Mouse (Mus musculus): Measurements from ENCODE around the gene Syngr3. TPM values are rescaled to one million over a fixed set of nuclear protein-coding genes. Genes with fewer than 3 reads are reported as not detected.
"Not testable (repeated sequence)": the region's sequence is repeated elsewhere in the genome, so short reads cannot be mapped to it uniquely, and the experiment has no call there.

Gene Syngr3
- polyA plus RNA-seq, 1 experiment from 2014 or later, result 0.07 TPM

GRCm38 (mm10) chr17:24728184-24728583 lies 38.4 kb upstream of the Syngr3 start:
- Histone ChIP-seq H3K9me3 (replicated peaks) (no peaks in the 10 kb centered on the region), H3K4me3 (replicated peaks) (no peak overlapping the region), H3K4me1 (replicated peaks) (peaks cover 16% of the 10 kb centered on the region), H3K4me2 (no peak overlapping the region), H3K36me3 (replicated peaks) (no peaks in the 10 kb centered on the region), H3K27ac (replicated peaks) (no peak overlapping the region), H3K27me3 (peaks cover 13% of the 10 kb centered on the region; the same call in 1 of the 2 replicates), H3K9ac (no peak overlapping the region)
- no peak for ATAC-seq (ENCODE audit: insufficient read depth)
- WGBS (ENCODE audit: insufficient replicate concordance), result 69% methylated on average over 17 of the region's 17 CpGs

GRCm38 (mm10) chr17:24727618-24728017 lies 37.9 kb upstream of the Syngr3 start, which contains the start of gene Rpl3l:
Rpl3l (plus strand) TSS chr17:24727820.
- no peak for ATAC-seq (ENCODE audit: insufficient read depth)
- Histone ChIP-seq H3K9ac (no peak within 1 kb of the TSS), H3K36me3 (replicated peaks) (peaks cover 1% of the 10 kb centered on the region), H3K9me3 (replicated peaks) (no peaks in the 10 kb centered on the region), H3K4me1 (replicated peaks) (peaks cover 22% of the 10 kb centered on the region), H3K27ac (replicated peaks) (no peak within 1 kb of the TSS), H3K27me3 (peaks cover 13% of the 10 kb centered on the region; the same call in 1 of the 2 replicates), H3K4me3 (replicated peaks) (no peak within 1 kb of the TSS), H3K4me2 (no peak within 1 kb of the TSS)
- WGBS (ENCODE audit: insufficient replicate concordance), result 65% methylated on average over 2 of the region's 2 CpGs

- no peak overlapping the region for H3K9ac ChIP-seq
- H3K36me3 ChIP-seq (replicated peaks), result peaks cover 17% of the 10 kb centered on the region
- H3K4me2 ChIP-seq, result no peak overlapping the region
- H3K4me1 ChIP-seq (replicated peaks), result peaks cover 38% of the 10 kb centered on the region
- no peak for ATAC-seq (ENCODE audit: insufficient read depth)
- no peak overlapping the region for H3K27ac ChIP-seq (replicated peaks)
- no peak overlapping the region for H3K4me3 ChIP-seq (replicated peaks)
- H3K27me3 ChIP-seq, result peaks cover 12% of the 10 kb centered on the region; the same call in 1 of the 2 replicates
- H3K9me3 ChIP-seq (replicated peaks), result no peaks in the 10 kb centered on the region
- 55% methylated on average over 3 of the region's 3 CpGs for WGBS (ENCODE audit: insufficient replicate concordance)
Observed at GRCm38 (mm10) chr17:24725637-24726390, 36.1 kb upstream of the Syngr3 start.

DNA sequence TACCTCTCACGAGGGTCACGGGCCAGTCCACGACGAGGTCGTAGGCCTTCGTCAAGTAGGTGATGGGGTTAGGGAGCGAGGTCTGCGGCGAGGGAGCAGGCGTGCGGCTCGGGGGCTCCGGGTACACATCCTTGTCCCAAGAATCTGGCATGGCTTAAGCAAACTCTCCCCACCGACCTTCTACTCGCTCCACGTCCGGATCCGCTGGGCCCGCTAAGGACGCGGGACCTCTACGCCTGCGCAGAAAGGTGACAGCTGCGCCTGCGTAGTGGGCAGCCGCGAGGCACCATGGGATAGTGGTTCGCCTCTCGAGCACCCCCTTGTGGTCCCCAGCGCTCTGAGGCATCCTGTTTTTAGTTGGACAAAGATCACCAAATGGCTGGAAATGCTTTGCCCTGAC lies 34.4 kb upstream of the Syngr3 start, which contains the start of gene Ndufb10:
Gene Ndufb10 (minus strand): TSS at position 295 of the 400 bp plus-strand sequence.
- H3K4me2 ChIP-seq, result peak within 1 kb of the TSS; percentile 89
- H3K27ac ChIP-seq (replicated peaks), result peak within 1 kb of the TSS; percentile 88
- H3K27me3 ChIP-seq, result peaks cover 10% of the 10 kb centered on the region; the same call in 1 of the 2 replicates
- under 1% methylated on average over 30 of the region's 30 CpGs for WGBS (ENCODE audit: insufficient replicate concordance)
- ATAC-seq (ENCODE audit: insufficient read depth), result peak; percentile 66
- no peaks in the 10 kb centered on the region for H3K9me3 ChIP-seq (replicated peaks)
- peaks cover 17% of the 10 kb centered on the region for H3K36me3 ChIP-seq (replicated peaks)
- peaks cover 41% of the 10 kb centered on the region for H3K4me1 ChIP-seq (replicated peaks)
- H3K9ac ChIP-seq, result peak within 1 kb of the TSS; percentile 90
- peak within 1 kb of the TSS; percentile 92 for H3K4me3 ChIP-seq (replicated peaks)

- WGBS (ENCODE audit: insufficient replicate concordance), result under 1% methylated on average over 15 of the region's 15 CpGs
- Histone ChIP-seq H3K27ac (replicated peaks) (peak overlapping the region; percentile 88), H3K9me3 (replicated peaks) (no peaks in the 10 kb centered on the region), H3K4me2 (peak overlapping the region; percentile 89), H3K4me3 (replicated peaks) (peak overlapping the region; percentile 92), H3K36me3 (replicated peaks) (peaks cover 17% of the 10 kb centered on the region), H3K4me1 (replicated peaks) (peaks cover 45% of the 10 kb centered on the region), H3K27me3 (peaks cover 10% of the 10 kb centered on the region; the same call in 1 of the 2 replicates), H3K9ac (peak overlapping the region; percentile 90)
- ATAC-seq (ENCODE audit: insufficient read depth), result peak; percentile 54
Observed at GRCm38 (mm10) chr17:24723881-24724180, 34.1 kb upstream of the Syngr3 start.

GRCm38 (mm10) chr17:24723122-24723880 lies 33.5 kb upstream of the Syngr3 start:
- H3K4me3 ChIP-seq (replicated peaks), result peak overlapping the region; percentile 92
- peaks cover 50% of the 10 kb centered on the region for H3K4me1 ChIP-seq (replicated peaks)

DNA sequence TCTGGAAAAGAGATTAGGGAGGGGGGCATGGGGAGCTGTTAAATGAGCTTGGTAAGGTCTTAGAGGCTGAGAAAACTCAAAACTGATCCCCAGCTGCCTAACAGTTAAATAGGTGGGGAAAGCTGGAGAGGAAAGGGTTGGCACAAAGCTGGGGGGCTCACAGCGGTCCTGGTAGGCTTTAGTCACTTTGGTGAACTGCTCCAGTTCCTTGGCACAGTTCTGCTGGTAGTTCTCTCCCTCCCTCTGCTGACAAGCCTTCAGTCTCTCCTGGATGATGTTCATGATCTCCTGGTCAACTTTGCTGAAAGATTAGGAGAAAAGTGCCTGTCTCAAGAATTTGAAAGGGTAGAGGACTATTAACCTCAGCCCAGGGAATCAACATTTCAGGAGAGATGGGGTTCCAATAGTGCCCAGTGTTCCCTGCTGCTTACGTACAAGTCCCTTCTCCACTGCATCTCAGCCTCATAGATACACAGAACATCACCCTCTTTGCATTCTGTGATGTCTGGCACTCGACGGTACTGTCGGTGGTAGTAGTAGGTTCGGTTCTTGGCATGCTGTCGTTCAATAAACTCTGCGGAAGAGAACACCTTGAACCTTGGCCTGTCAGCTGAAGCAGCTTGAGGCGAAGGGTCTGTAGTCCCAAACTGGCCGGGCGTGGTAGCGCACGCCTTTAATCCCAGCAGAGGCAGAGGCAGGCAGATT lies 32.6 kb upstream of the Syngr3 start:
- peaks cover 57% of the 10 kb centered on the region for H3K4me1 ChIP-seq (replicated peaks)
- H3K27ac ChIP-seq (replicated peaks), result peak overlapping the region; percentile 88
- H3K4me2 ChIP-seq, result peak overlapping the region; percentile 89
- H3K36me3 ChIP-seq (replicated peaks), result peaks cover 23% of the 10 kb centered on the region
- H3K9ac ChIP-seq, result peak overlapping the region; percentile 90
- 0 out of 2 replicates have a peak, but pooled peaks cover under 1% of the 10 kb centered on the region for H3K27me3 ChIP-seq
- no peak for ATAC-seq (ENCODE audit: insufficient read depth)
- no peaks in the 10 kb centered on the region for H3K9me3 ChIP-seq (replicated peaks)
- 14% methylated on average over 13 of the region's 13 CpGs for WGBS (ENCODE audit: insufficient replicate concordance)
- H3K4me3 ChIP-seq (replicated peaks), result peak overlapping the region; percentile 92

More at GRCm38 (mm10) chr17:24723122-24723880, 33.5 kb upstream of the Syngr3 start:
- Histone ChIP-seq H3K27ac (replicated peaks) (peak overlapping the region; percentile 88), H3K9ac (peak overlapping the region; percentile 90), H3K9me3 (replicated peaks) (no peaks in the 10 kb centered on the region), H3K4me2 (peak overlapping the region; percentile 89), H3K27me3 (peaks cover 10% of the 10 kb centered on the region; the same call in 1 of the 2 replicates), H3K36me3 (replicated peaks) (peaks cover 17% of the 10 kb centered on the region)
- under 1% methylated on average over 12 of the region's 12 CpGs for WGBS (ENCODE audit: insufficient replicate concordance)
- ATAC-seq (ENCODE audit: insufficient read depth), result no peak

DNA sequence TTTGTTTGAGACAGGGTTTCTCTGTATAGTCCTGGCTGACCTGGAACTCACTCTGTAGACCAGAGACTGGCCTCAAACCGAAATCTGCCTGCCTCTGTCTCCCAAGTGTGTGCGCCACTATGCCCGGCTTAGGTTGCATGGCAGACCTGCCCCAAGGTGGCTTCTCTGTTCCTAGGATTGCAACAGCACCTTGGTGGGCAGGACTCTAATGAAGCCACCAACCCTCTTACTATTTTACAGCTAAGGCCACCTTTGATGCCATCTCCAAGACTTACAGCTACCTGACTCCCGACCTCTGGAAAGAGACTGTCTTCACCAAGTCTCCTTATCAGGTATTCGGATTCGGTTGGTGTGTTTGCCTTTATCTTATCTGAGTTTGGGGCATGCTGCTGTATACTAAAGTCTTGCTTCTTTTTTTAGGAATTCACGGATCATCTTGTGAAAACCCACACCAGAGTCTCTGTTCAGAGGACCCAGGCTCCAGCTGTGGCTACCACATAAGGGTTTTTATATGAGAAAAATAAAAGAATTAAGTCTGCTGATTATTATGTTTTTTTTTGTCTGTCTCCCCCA lies 31.7 kb upstream of the Syngr3 start:
- peak overlapping the region; percentile 88 for H3K27ac ChIP-seq (replicated peaks)
- H3K4me3 ChIP-seq (replicated peaks), result peak overlapping the region; percentile 92
- H3K4me2 ChIP-seq, result peak overlapping the region; percentile 89
- peaks cover 57% of the 10 kb centered on the region for H3K4me1 ChIP-seq (replicated peaks)
- 18% methylated on average over 7 of the region's 7 CpGs for WGBS (ENCODE audit: insufficient replicate concordance)
- peaks cover 28% of the 10 kb centered on the region for H3K36me3 ChIP-seq (replicated peaks)
- ATAC-seq (ENCODE audit: insufficient read depth); H3K9me3 ChIP-seq (replicated peaks); H3K27me3 ChIP-seq: not testable (repeated sequence)
- peak overlapping the region; percentile 63 for H3K9ac ChIP-seq

- 0% methylated on average over 11 of the region's 11 CpGs for WGBS (ENCODE audit: insufficient replicate concordance)
- peaks cover 52% of the 10 kb centered on the region for H3K4me1 ChIP-seq (replicated peaks)
- peak overlapping the region; percentile 54 for H3K27ac ChIP-seq (replicated peaks)
- H3K9me3 ChIP-seq (replicated peaks); ATAC-seq (ENCODE audit: insufficient read depth); H3K27me3 ChIP-seq: not testable (repeated sequence)
- H3K9ac ChIP-seq, result peak overlapping the region; percentile 76
- H3K4me3 ChIP-seq (replicated peaks), result peak overlapping the region; percentile 92
- H3K36me3 ChIP-seq (replicated peaks), result peaks cover 33% of the 10 kb centered on the region
- H3K4me2 ChIP-seq, result peak overlapping the region; percentile 89
Observed at GRCm38 (mm10) chr17:24720616-24721015, 30.9 kb upstream of the Syngr3 start.

DNA sequence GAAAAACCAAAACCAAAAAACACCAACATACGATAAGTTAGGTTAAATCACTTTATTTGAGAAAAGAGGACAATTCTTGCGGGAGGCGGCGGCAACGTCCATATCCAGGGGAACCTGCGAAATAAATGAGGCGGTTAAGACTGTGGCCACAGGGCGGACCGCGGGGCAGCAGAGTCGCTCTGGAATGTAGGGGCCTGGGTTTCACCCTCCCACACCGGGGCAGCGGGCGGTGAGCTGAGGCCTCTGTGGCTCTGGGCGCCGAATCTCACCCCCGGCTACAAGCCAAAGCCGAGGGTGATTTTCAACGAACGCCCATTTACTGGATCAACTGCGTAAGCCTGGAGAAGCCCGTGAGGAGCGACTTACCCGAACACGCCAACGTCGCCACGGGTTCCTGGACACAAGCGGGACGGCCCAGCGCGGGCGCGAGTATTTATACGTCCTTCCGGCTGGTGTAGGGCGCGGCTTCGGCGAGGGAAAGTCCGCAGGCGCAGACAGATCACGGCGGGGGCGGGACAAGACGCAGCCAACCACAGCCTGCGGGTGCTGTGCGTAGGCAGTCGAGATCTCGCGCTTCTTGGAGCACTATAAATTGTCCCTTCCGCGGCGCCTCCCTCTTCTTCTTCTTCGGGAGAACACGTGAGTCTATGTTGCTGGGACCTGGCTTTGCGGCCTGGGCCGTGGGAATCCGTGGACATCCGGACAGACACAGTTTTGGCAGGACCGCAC lies 29.9 kb upstream of the Syngr3 start:
- Histone ChIP-seq H3K4me2 (peak overlapping the region; percentile 89), H3K4me3 (replicated peaks) (peak overlapping the region; percentile 92), H3K4me1 (replicated peaks) (peaks cover 50% of the 10 kb centered on the region), H3K36me3 (replicated peaks) (peaks cover 33% of the 10 kb centered on the region), H3K27ac (replicated peaks) (peak overlapping the region; percentile 83), H3K9me3 (replicated peaks) (no peaks in the 10 kb centered on the region), H3K9ac (peak overlapping the region; percentile 84), H3K27me3 (no peaks in the 10 kb centered on the region)
- peak; percentile 93 for ATAC-seq (ENCODE audit: insufficient read depth)
- WGBS (ENCODE audit: insufficient replicate concordance), result under 1% methylated on average over 61 of the region's 61 CpGs
